Mouse (Mus musculus): ENCODE data around the gene Msi1.

Msi1 gene

DNA sequence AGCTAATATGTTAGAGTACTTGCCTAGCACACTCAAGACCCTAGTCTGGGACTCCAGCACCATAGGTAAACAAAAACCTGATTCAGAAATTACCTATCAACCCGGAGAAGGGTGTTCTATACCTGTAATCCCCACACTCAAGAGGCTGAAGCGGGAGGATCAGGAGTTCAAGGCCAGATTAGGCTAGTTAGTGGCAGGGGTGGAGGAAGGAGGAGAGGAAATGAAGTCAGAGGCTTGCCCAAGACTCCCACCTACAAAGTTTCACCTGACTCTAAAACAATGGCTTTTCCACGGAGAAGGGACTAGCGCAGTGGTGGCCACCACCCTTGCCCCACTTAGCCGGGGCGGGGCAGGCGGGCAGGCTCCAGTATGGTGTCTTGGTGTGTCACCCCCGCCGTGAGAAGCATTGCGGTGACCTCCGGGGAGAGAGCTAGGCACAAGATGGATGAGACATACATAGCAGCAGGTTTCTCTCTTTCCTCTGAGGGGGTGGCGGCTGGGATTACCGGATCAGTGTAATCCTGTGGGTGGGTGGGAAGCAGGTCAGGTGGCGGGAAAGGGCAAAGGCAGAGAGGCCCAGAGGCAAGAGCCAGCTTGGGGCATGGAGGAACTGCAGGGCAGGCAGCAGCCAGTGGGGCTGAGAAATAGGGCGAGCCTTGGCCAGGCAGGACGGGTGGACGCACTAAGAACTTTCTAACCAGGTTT, 25.8 kb upstream of the Msi1 start:
- Histone ChIP-seq H3K4me1 (replicated peaks; ENCODE audit: low read depth, low read length) (peaks cover 74% of the 10 kb centered on the region), H3K27me3 (ENCODE audit: insufficient read depth, low read length) (no peaks in the 10 kb centered on the region), H3K36me3 (ENCODE audit: insufficient read depth, low read length) (no peaks in the 10 kb centered on the region), H3K4me3 (replicated peaks; ENCODE audit: low read length) (peak overlapping the region; percentile 66), H3K9me3 (ENCODE audit: low read length) (no peaks in the 10 kb centered on the region)
- no peak for TF ChIP-seq NANOG (IDR thresholded peaks at IDR 0.05; ENCODE audit: borderline replicate concordance, low read length)
- no peak for TF ChIP-seq POU5F1 (IDR thresholded peaks at IDR 0.05; ENCODE audit: borderline replicate concordance, low read length)
- no peak for TF ChIP-seq CTCF (conservative IDR thresholded peaks at IDR 0.05; ENCODE audit: low read length)

DNA sequence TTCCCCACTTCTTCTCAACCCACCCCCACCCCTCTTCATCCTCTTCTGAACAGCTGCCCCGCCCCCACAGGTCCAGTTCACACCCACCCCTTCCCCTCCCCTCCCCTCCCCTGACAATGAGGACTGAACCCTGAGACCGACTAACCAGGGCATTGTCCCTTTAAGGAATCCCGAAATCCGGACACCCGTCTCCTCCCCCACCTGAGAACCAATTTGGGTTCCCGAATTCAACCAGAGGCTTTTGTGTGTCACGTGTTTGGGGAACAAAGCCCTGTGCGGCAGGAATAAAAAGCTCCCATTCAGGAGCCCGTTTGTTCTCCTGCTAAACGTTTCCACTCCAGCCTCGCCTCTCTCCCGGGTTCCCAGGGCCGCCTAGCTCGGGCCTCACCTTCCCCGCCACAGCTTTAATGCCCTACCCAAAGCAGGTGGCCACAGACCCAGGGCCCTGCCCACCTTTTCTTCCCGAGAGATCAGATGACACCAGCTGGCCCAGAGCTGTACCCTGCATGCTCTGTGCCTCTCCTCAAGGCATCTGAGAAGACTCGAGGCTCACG, 25.1 kb upstream of the Msi1 start:
- no peaks in the 10 kb centered on the region for H3K36me3 ChIP-seq (ENCODE audit: insufficient read depth, low read length)
- H3K4me1 ChIP-seq (replicated peaks; ENCODE audit: low read depth, low read length), result peaks cover 76% of the 10 kb centered on the region
- no peak for TF ChIP-seq CTCF (conservative IDR thresholded peaks at IDR 0.05; ENCODE audit: low read length)
- TF ChIP-seq NANOG (IDR thresholded peaks at IDR 0.05; ENCODE audit: borderline replicate concordance, low read length), result peak; percentile 29; the same call in 1 of the 2 replicates
- no peaks in the 10 kb centered on the region for H3K9me3 ChIP-seq (ENCODE audit: low read length)
- peak overlapping the region; percentile 66 for H3K4me3 ChIP-seq (replicated peaks; ENCODE audit: low read length)
- H3K27me3 ChIP-seq (ENCODE audit: insufficient read depth, low read length), result no peaks in the 10 kb centered on the region

- Histone ChIP-seq H3K4me1 (replicated peaks; ENCODE audit: low read depth, low read length) (peaks cover 82% of the 10 kb centered on the region), H3K27me3 (ENCODE audit: insufficient read depth, low read length) (no peaks in the 10 kb centered on the region), H3K4me3 (replicated peaks; ENCODE audit: low read length) (peak overlapping the region; percentile 66), H3K9me3 (ENCODE audit: low read length) (no peaks in the 10 kb centered on the region), H3K36me3 (ENCODE audit: insufficient read depth, low read length) (no peaks in the 10 kb centered on the region)
- TF ChIP-seq CTCF (conservative IDR thresholded peaks at IDR 0.05; ENCODE audit: low read length) (no peak), POU5F1 (IDR thresholded peaks at IDR 0.05; ENCODE audit: borderline replicate concordance, low read length) (no peak), NANOG (IDR thresholded peaks at IDR 0.05; ENCODE audit: borderline replicate concordance, low read length) (no peak)
These were observed 24.2 kb upstream of the Msi1 start for GRCm38 (mm10) chr5:115405205-115405604.

GRCm38 (mm10) chr5:115408110-115408509, 21.3 kb upstream of the Msi1 start:
- H3K4me3 ChIP-seq (replicated peaks; ENCODE audit: low read length), result no peak overlapping the region
- H3K36me3 ChIP-seq (ENCODE audit: insufficient read depth, low read length), result no peaks in the 10 kb centered on the region
- TF ChIP-seq NANOG (IDR thresholded peaks at IDR 0.05; ENCODE audit: borderline replicate concordance, low read length) (no peak), CTCF (conservative IDR thresholded peaks at IDR 0.05; ENCODE audit: low read length) (no peak), POU5F1 (IDR thresholded peaks at IDR 0.05; ENCODE audit: borderline replicate concordance, low read length) (no peak)

GRCm38 (mm10) chr5:115415111-115416085, 14.0 kb upstream of the Msi1 start:
- Histone ChIP-seq H3K9me3 (ENCODE audit: low read length) (peaks cover 7% of the 10 kb centered on the region), H3K36me3 (ENCODE audit: insufficient read depth, low read length) (no peaks in the 10 kb centered on the region), H3K4me3 (replicated peaks; ENCODE audit: low read length) (peak overlapping the region; percentile 69), H3K4me1 (replicated peaks; ENCODE audit: low read depth, low read length) (peaks cover 19% of the 10 kb centered on the region), H3K27me3 (ENCODE audit: insufficient read depth, low read length) (no peaks in the 10 kb centered on the region)
- TF ChIP-seq CTCF (conservative IDR thresholded peaks at IDR 0.05; ENCODE audit: low read length), result no peak
- TF ChIP-seq POU5F1 (IDR thresholded peaks at IDR 0.05; ENCODE audit: borderline replicate concordance, low read length), result no peak
- no peak for TF ChIP-seq NANOG (IDR thresholded peaks at IDR 0.05; ENCODE audit: borderline replicate concordance, low read length)

More at GRCm38 (mm10) chr5:115408110-115408509, 21.3 kb upstream of the Msi1 start:
- H3K27me3 ChIP-seq (ENCODE audit: insufficient read depth, low read length), result no peaks in the 10 kb centered on the region
- H3K4me1 ChIP-seq (replicated peaks; ENCODE audit: low read depth, low read length), result peaks cover 59% of the 10 kb centered on the region
- H3K9me3 ChIP-seq (ENCODE audit: low read length), result no peaks in the 10 kb centered on the region

- Histone ChIP-seq H3K36me3 (ENCODE audit: insufficient read depth, low read length) (peaks cover 9% of the 10 kb centered on the region; the same call in 1 of the 2 replicates), H3K9me3 (ENCODE audit: low read length) (no peaks in the 10 kb centered on the region), H3K27me3 (ENCODE audit: insufficient read depth, low read length) (peaks cover 72% of the 10 kb centered on the region), H3K4me1 (replicated peaks; ENCODE audit: low read depth, low read length) (peaks cover 47% of the 10 kb centered on the region), H3K4me3 (replicated peaks; ENCODE audit: low read length) (peak overlapping the region; percentile 87)
- TF ChIP-seq NANOG (IDR thresholded peaks at IDR 0.05; ENCODE audit: borderline replicate concordance, low read length) (no peak), CTCF (conservative IDR thresholded peaks at IDR 0.05; ENCODE audit: low read length) (no peak), POU5F1 (IDR thresholded peaks at IDR 0.05; ENCODE audit: borderline replicate concordance, low read length) (no peak)
These were observed 504 bp upstream of the Msi1 start for GRCm38 (mm10) chr5:115428831-115429358.

- Histone ChIP-seq H3K36me3 (ENCODE audit: insufficient read depth, low read length) (peaks cover 18% of the 10 kb centered on the region; the same call in 1 of the 2 replicates), H3K27me3 (ENCODE audit: insufficient read depth, low read length) (peaks cover 70% of the 10 kb centered on the region), H3K4me3 (replicated peaks; ENCODE audit: low read length) (peak overlapping the region; percentile 87), H3K4me1 (replicated peaks; ENCODE audit: low read depth, low read length) (peaks cover 62% of the 10 kb centered on the region), H3K9me3 (ENCODE audit: low read length) (no peaks in the 10 kb centered on the region)
- TF ChIP-seq POU5F1 (IDR thresholded peaks at IDR 0.05; ENCODE audit: borderline replicate concordance, low read length) (no peak), NANOG (IDR thresholded peaks at IDR 0.05; ENCODE audit: borderline replicate concordance, low read length) (no peak), CTCF (conservative IDR thresholded peaks at IDR 0.05; ENCODE audit: low read length) (no peak)
These were observed 975 bp downstream of the Msi1 start for GRCm38 (mm10) chr5:115430187-115430960.

All from E14TG2a.4 (cell line).